Mouse (Mus musculus) lung, postnatal 0 days (tissue): ENCODE measurements around the gene Nrap. TPM values are rescaled to one million over a fixed set of nuclear protein-coding genes. Genes with fewer than 3 reads are reported as not detected.
A peak's percentile ranks its signal among the peaks of the same experiment; 100 is the strongest.

ENCODE experiments used
- ATAC-seq: fragments of 200-750 bp; cut with Nextera tagmentation; 2 replicates; pipeline ENCODE4 v1.8.0; 2017; ENCODE audit warnings: moderate library complexity
- DNase-seq: peaks from one replicate; pipeline ENCODE4 v3.0.0-alpha.2; 2016; ENCODE audit warnings: low spot score
- H3K27ac ChIP-seq: fragments of 300-500 bp; sonication (generic); 2 replicates; pipeline ENCODE4 v1.5.1; 2014; ENCODE audit warnings: antibody characterized with exemption, mild to moderate bottlenecking, low read length, mixed read lengths
- H3K27me3 ChIP-seq: fragments of 300-500 bp; sonication (generic); replicated peaks from 2 replicates; pipeline ENCODE4 v1.6.1; 2014; ENCODE audit warnings: low read length, mixed read lengths; ENCODE audit not compliant: insufficient read depth
- H3K36me3 ChIP-seq: fragments of 300-500 bp; sonication (generic); 2 replicates; pipeline ENCODE4 v1.6.1; 2014; ENCODE audit warnings: low read length, mixed read lengths; ENCODE audit not compliant: insufficient read depth
- H3K4me1 ChIP-seq: fragments of 300-500 bp; sonication (generic); 2 replicates; pipeline ENCODE4 v1.6.1; 2014; ENCODE audit warnings: antibody characterized with exemption, low read depth, low read length, mixed read lengths; ENCODE audit not compliant: insufficient read depth
- H3K4me2 ChIP-seq: fragments of 300-500 bp; sonication (generic); replicated peaks from 2 replicates; pipeline ENCODE4 v1.6.1; 2014; ENCODE audit warnings: low read depth, mild to moderate bottlenecking, low read length, moderate library complexity, mixed read lengths
- H3K4me3 ChIP-seq: fragments of 300-500 bp; sonication (generic); 2 replicates; pipeline ENCODE4 v1.5.1; 2014; ENCODE audit warnings: low read depth, low read length
- H3K9ac ChIP-seq: fragments of 300-500 bp; sonication (generic); replicated peaks from 2 replicates; pipeline ENCODE4 v1.6.1; 2014; ENCODE audit warnings: low read depth, mild to moderate bottlenecking
- H3K9me3 ChIP-seq: fragments of 300-500 bp; sonication (generic); 2 replicates; pipeline ENCODE4 v1.6.1; 2016; ENCODE audit warnings: low read length, mixed read lengths
- CTCF ChIP-seq: IDR thresholded peaks from 2 replicates; pipeline ENCODE4 v1.5.1; 2016; ENCODE audit warnings: antibody characterized with exemption, mild to moderate bottlenecking
- EP300 ChIP-seq: IDR thresholded peaks from 2 replicates; pipeline ENCODE4 v1.6.1; 2016; ENCODE audit warnings: antibody characterized with exemption, mild to moderate bottlenecking, control low read depth
- WGBS: fragments of 180-500 bp; shearing (Covaris S2); extraction: QIAGEN DNeasy Blood & Tissue Kit; methylation state at CpG from one replicate; pipeline ENCODE4 v1.1.7; 2014; 5-methylcytosine and 5-hydroxymethylcytosine counted together
- polyA plus RNA-seq: library from polyadenylated mRNA; unstranded; fragments of >200 nt; fragmentation: Nextera tagmentation; extraction: Ambion mirVana; gene quantifications from 2 replicates; pipeline ENCODE4 v1.2.1, GENCODE M21; 2015

The Nrap gene
- polyA plus RNA-seq, 1 experiment from 2014 or later = 0.53 TPM

GRCm38 (mm10) chr19:56370389-56371150, 19.3 kb downstream of the Nrap start:
- Histone ChIP-seq H3K27me3 (no peaks in the 10 kb centered on the region), H3K27ac (no peak overlapping the region), H3K4me2 (no peak overlapping the region), H3K9ac (no peak overlapping the region), H3K9me3 (no peaks in the 10 kb centered on the region), H3K36me3 (no peaks in the 10 kb centered on the region), H3K4me1 (no peaks in the 10 kb centered on the region), H3K4me3 (no peak overlapping the region)
- WGBS = 72% methylated on average over 6 of the region's 6 CpGs
- ATAC-seq (peak; percentile 32; the same call in 1 of the 2 replicates), DNase-seq (peak; percentile 32)
- no peak for TF ChIP-seq EP300
- no peak for TF ChIP-seq CTCF

- DNase-seq (no peak), ATAC-seq (no peak)
- WGBS = 84% methylated on average over 7 of the region's 7 CpGs
- Histone ChIP-seq H3K4me3 (no peak overlapping the region), H3K9me3 (no peaks in the 10 kb centered on the region), H3K27ac (no peak overlapping the region), H3K9ac (no peak overlapping the region), H3K36me3 (no peaks in the 10 kb centered on the region), H3K4me1 (no peaks in the 10 kb centered on the region), H3K4me2 (no peak overlapping the region), H3K27me3 (no peaks in the 10 kb centered on the region)
- no peak for TF ChIP-seq EP300
- no peak for TF ChIP-seq CTCF
These were observed 20.9 kb downstream of the Nrap start for GRCm38 (mm10) chr19:56368912-56369311.

GRCm38 (mm10) chr19:56367778-56368177, 22.1 kb downstream of the Nrap start:
- DNase-seq = peak; percentile 59
- Histone ChIP-seq H3K27me3 (no peaks in the 10 kb centered on the region), H3K4me2 (no peak overlapping the region), H3K36me3 (no peaks in the 10 kb centered on the region), H3K4me3 (no peak overlapping the region), H3K27ac (no peak overlapping the region), H3K9ac (no peak overlapping the region), H3K4me1 (no peaks in the 10 kb centered on the region), H3K9me3 (no peaks in the 10 kb centered on the region)
- TF ChIP-seq CTCF (no peak), EP300 (no peak)
- 71% methylated on average over 7 of the region's 7 CpGs for WGBS
- ATAC-seq = 0 out of 2 replicates have a peak, but pooled peaks have one; percentile 34

GRCm38 (mm10) chr19:56366625-56367024, 23.2 kb downstream of the Nrap start:
- Histone ChIP-seq H3K4me2 (no peak overlapping the region), H3K27me3 (no peaks in the 10 kb centered on the region), H3K9ac (no peak overlapping the region), H3K9me3 (no peaks in the 10 kb centered on the region), H3K4me3 (no peak overlapping the region), H3K36me3 (no peaks in the 10 kb centered on the region), H3K27ac (peak overlapping the region; percentile 72), H3K4me1 (no peaks in the 10 kb centered on the region)
- DNase-seq (peak; percentile 77), ATAC-seq (peak; percentile 52)
- WGBS = 62% methylated on average over 9 of the region's 9 CpGs
- no peak for TF ChIP-seq EP300
- TF ChIP-seq CTCF = no peak

GRCm38 (mm10) chr19:56366168-56366567, 23.7 kb downstream of the Nrap start:
- peak overlapping the region; percentile 72 for H3K27ac ChIP-seq
- no peak overlapping the region for H3K4me3 ChIP-seq
- H3K27me3 ChIP-seq = no peaks in the 10 kb centered on the region
- ATAC-seq (peak; percentile 82), DNase-seq (peak; percentile 85)
- no peaks in the 10 kb centered on the region for H3K9me3 ChIP-seq
- no peak overlapping the region for H3K9ac ChIP-seq
- peak; percentile 63 for TF ChIP-seq EP300
- TF ChIP-seq CTCF = no peak
- no peak overlapping the region for H3K4me2 ChIP-seq
- H3K4me1 ChIP-seq = no peaks in the 10 kb centered on the region
- WGBS = 66% methylated on average over 11 of the region's 11 CpGs
- H3K36me3 ChIP-seq = no peaks in the 10 kb centered on the region

GRCm38 (mm10) chr19:56364563-56364962, 25.3 kb downstream of the Nrap start:
- 58% methylated on average over 8 of the region's 8 CpGs for whole genome bisulfite sequencing
- Histone ChIP-seq H3K27me3 (no peaks in the 10 kb centered on the region), H3K27ac (peak overlapping the region; percentile 48; the same call in 1 of the 2 replicates), H3K9me3 (no peaks in the 10 kb centered on the region), H3K4me1 (no peaks in the 10 kb centered on the region), H3K4me2 (no peak overlapping the region), H3K4me3 (no peak overlapping the region), H3K36me3 (no peaks in the 10 kb centered on the region), H3K9ac (no peak overlapping the region)
- TF ChIP-seq EP300 (no peak), CTCF (no peak)
- DNase-seq (no peak), ATAC-seq (peak; percentile 13; the same call in 1 of the 2 replicates)
